Mouse (Mus musculus): ENCODE measurements around the gene Abcg4. TPM values are rescaled to one million over a fixed set of nuclear protein-coding genes. Genes with fewer than 3 reads are reported as not detected.

Abcg4 gene
- polyA plus RNA-seq, 1 experiment, result 12.3 TPM

- Histone ChIP-seq H3K36me3 (ENCODE audit: control insufficient read depth, insufficient read depth, low read length) (peaks cover 31% of the 10 kb centered on the region), H3K4me3 (ENCODE audit: extremely low read depth, insufficient read depth, insufficient read length) (no peak overlapping the region), H3K4me1 (ENCODE audit: control insufficient read depth, insufficient read depth, insufficient read length) (peaks cover 3% of the 10 kb centered on the region), H3K27ac (ENCODE audit: insufficient read depth, low read length) (no peak overlapping the region), H3K27me3 (ENCODE audit: control insufficient read depth, insufficient read depth, low read length) (no peaks in the 10 kb centered on the region)
- 94% methylated on average over 4 of the region's 4 CpGs for WGBS
- TF ChIP-seq CTCF (IDR thresholded peaks at IDR 0.05; ENCODE audit: extremely low read depth, insufficient read depth, insufficient read length, insufficient replicate concordance), result no peak
- TF ChIP-seq POLR2A (IDR thresholded peaks at IDR 0.05; ENCODE audit: low read depth, low read length), result no peak
- no peak for DNase-seq (ENCODE audit: low read depth in 1 of 2, low spot score in 2 of 2)
These were observed 25.8 kb upstream of the Abcg4 start for GRCm38 (mm10) chr9:44314257-44314547.

GRCm38 (mm10) chr9:44313476-44314256 lies 25.3 kb upstream of the Abcg4 start:
- TF ChIP-seq CTCF (IDR thresholded peaks at IDR 0.05; ENCODE audit: extremely low read depth, insufficient read depth, insufficient read length, insufficient replicate concordance) (no peak), POLR2A (IDR thresholded peaks at IDR 0.05; ENCODE audit: low read depth, low read length) (no peak)
- no peak for DNase-seq (ENCODE audit: low read depth in 1 of 2, low spot score in 2 of 2)
- Histone ChIP-seq H3K4me1 (ENCODE audit: control insufficient read depth, insufficient read depth, insufficient read length) (peaks cover 2% of the 10 kb centered on the region), H3K4me3 (ENCODE audit: extremely low read depth, insufficient read depth, insufficient read length) (no peak overlapping the region), H3K36me3 (ENCODE audit: control insufficient read depth, insufficient read depth, low read length) (peaks cover 31% of the 10 kb centered on the region), H3K27me3 (ENCODE audit: control insufficient read depth, insufficient read depth, low read length) (no peaks in the 10 kb centered on the region), H3K27ac (ENCODE audit: insufficient read depth, low read length) (no peak overlapping the region)
- WGBS, result 96% methylated on average over 19 of the region's 19 CpGs

- no peak overlapping the region for H3K27ac ChIP-seq (ENCODE audit: insufficient read depth, low read length)
- no peak for DNase-seq (ENCODE audit: low read depth in 1 of 2, low spot score in 2 of 2)
- H3K4me1 ChIP-seq (ENCODE audit: control insufficient read depth, insufficient read depth, insufficient read length), result peaks cover 4% of the 10 kb centered on the region; the same call in 1 of the 2 replicates
- no peaks in the 10 kb centered on the region for H3K27me3 ChIP-seq (ENCODE audit: control insufficient read depth, insufficient read depth, low read length)
- no peak overlapping the region for H3K4me3 ChIP-seq (ENCODE audit: extremely low read depth, insufficient read depth, insufficient read length)
- 66% methylated on average over 27 of the region's 27 CpGs for WGBS
- TF ChIP-seq POLR2A (IDR thresholded peaks at IDR 0.05; ENCODE audit: low read depth, low read length) (no peak), CTCF (IDR thresholded peaks at IDR 0.05; ENCODE audit: extremely low read depth, insufficient read depth, insufficient read length, insufficient replicate concordance) (no peak)
- peaks cover 31% of the 10 kb centered on the region for H3K36me3 ChIP-seq (ENCODE audit: control insufficient read depth, insufficient read depth, low read length)
These were observed 23.0 kb upstream of the Abcg4 start for GRCm38 (mm10) chr9:44311136-44312134.

- no peak for DNase-seq (ENCODE audit: low read depth in 1 of 2, low spot score in 2 of 2)
- H3K27ac ChIP-seq (ENCODE audit: insufficient read depth, low read length), result no peak overlapping the region
- peaks cover 4% of the 10 kb centered on the region; the same call in 1 of the 2 replicates for H3K4me1 ChIP-seq (ENCODE audit: control insufficient read depth, insufficient read depth, insufficient read length)
- WGBS, result 78% methylated on average over 10 of the region's 10 CpGs
- peaks cover 25% of the 10 kb centered on the region for H3K36me3 ChIP-seq (ENCODE audit: control insufficient read depth, insufficient read depth, low read length)
- no peak for TF ChIP-seq CTCF (IDR thresholded peaks at IDR 0.05; ENCODE audit: extremely low read depth, insufficient read depth, insufficient read length, insufficient replicate concordance)
- no peak for TF ChIP-seq POLR2A (IDR thresholded peaks at IDR 0.05; ENCODE audit: low read depth, low read length)
- H3K27me3 ChIP-seq (ENCODE audit: control insufficient read depth, insufficient read depth, low read length), result no peaks in the 10 kb centered on the region
- H3K4me3 ChIP-seq (ENCODE audit: extremely low read depth, insufficient read depth, insufficient read length), result no peak overlapping the region
These were observed 22.3 kb upstream of the Abcg4 start for GRCm38 (mm10) chr9:44310750-44311135.

- Histone ChIP-seq H3K36me3 (ENCODE audit: control insufficient read depth, insufficient read depth, low read length) (peaks cover 17% of the 10 kb centered on the region), H3K27me3 (ENCODE audit: control insufficient read depth, insufficient read depth, low read length) (no peaks in the 10 kb centered on the region), H3K4me3 (ENCODE audit: extremely low read depth, insufficient read depth, insufficient read length) (no peak overlapping the region), H3K27ac (ENCODE audit: insufficient read depth, low read length) (no peak overlapping the region), H3K4me1 (ENCODE audit: control insufficient read depth, insufficient read depth, insufficient read length) (peaks cover 4% of the 10 kb centered on the region; the same call in 1 of the 2 replicates)
- no peak for TF ChIP-seq POLR2A (IDR thresholded peaks at IDR 0.05; ENCODE audit: low read depth, low read length)
- no peak for TF ChIP-seq CTCF (IDR thresholded peaks at IDR 0.05; ENCODE audit: extremely low read depth, insufficient read depth, insufficient read length, insufficient replicate concordance)
- no peak for DNase-seq (ENCODE audit: low read depth in 1 of 2, low spot score in 2 of 2)
- 86% methylated on average over 3 of the region's 3 CpGs for WGBS
These were observed 21.3 kb upstream of the Abcg4 start for GRCm38 (mm10) chr9:44309756-44310155.

GRCm38 (mm10) chr9:44307248-44307647 lies 18.8 kb upstream of the Abcg4 start:
- Histone ChIP-seq H3K36me3 (ENCODE audit: control insufficient read depth, insufficient read depth, low read length) (peaks cover 7% of the 10 kb centered on the region), H3K27ac (ENCODE audit: insufficient read depth, low read length) (peak overlapping the region; percentile 64), H3K4me3 (ENCODE audit: extremely low read depth, insufficient read depth, insufficient read length) (no peak overlapping the region), H3K27me3 (ENCODE audit: control insufficient read depth, insufficient read depth, low read length) (no peaks in the 10 kb centered on the region), H3K4me1 (ENCODE audit: control insufficient read depth, insufficient read depth, insufficient read length) (peaks cover 7% of the 10 kb centered on the region; the same call in 1 of the 2 replicates)
- 29% methylated on average over 2 of the region's 2 CpGs for WGBS
- no peak for TF ChIP-seq POLR2A (IDR thresholded peaks at IDR 0.05; ENCODE audit: low read depth, low read length)
- no peak for TF ChIP-seq CTCF (IDR thresholded peaks at IDR 0.05; ENCODE audit: extremely low read depth, insufficient read depth, insufficient read length, insufficient replicate concordance)
- no peak for DNase-seq (ENCODE audit: low read depth in 1 of 2, low spot score in 2 of 2)
